Mouse (Mus musculus): ENCODE measurements around the gene Il31.
A peak's percentile ranks its signal among the peaks of the same experiment; 100 is the strongest.

Gene Il31

DNA sequence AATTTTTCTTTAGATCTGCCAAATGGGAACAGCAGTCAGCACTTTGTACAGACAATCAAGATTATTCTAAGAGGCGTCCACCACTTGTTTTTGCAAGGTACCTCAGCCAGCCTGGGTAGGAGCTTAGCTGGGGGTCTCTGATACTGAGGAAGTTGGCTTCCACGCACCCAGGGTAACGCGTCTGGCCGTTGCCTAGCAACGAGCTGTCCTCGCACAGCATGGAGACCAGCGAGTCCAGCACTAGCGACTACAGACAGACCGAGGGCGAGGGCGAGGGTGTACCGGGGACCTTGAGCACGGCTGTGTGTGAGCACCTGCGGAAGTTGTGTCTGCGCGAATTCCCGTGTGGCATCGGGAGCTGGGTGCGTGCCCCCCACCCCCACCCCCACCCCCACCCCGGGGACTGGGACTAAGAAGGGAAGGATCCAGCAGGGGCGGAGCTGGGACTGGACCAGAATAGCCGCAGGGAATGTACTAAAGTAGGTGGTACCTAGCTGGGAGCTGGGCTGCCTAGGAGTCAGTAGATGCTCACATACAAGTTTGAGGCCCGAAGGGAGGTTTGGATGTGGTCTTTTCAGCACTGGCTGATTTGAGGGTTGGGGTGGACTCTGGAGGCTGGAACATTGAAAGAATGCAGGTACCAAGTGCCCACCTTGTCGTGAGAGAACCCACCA is at the start of gene Il31, which contains the start of gene Lrrc43:
TSS of gene Il31 (minus strand) at position 378 of the 674 bp plus-strand sequence.
TSS of gene Lrrc43 (plus strand) at position 194 of the 674 bp plus-strand sequence.
- DNase-seq = peak; percentile 90

DNA sequence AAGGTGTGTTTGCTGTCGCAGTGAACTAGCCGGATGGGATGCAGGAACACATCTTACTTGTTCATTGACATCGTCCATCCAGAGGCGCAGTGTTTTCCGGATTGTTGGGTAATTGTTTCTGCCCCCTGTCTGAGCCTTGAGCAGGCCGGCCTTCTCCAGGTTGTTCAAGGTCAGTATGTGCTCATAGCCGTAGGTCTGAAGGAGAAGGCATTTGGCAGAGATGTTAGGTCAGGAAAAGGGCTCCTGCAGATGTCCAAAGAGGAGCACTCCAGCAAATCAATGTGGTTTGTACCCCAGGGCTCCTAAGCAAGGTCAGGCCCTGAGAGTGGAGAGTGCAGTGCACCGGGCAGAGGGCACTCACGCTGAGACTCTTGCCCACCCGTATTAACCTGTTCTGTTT is 44.5 kb upstream of the Il31 start:
- DNase-seq = peak; percentile 75

DNA sequence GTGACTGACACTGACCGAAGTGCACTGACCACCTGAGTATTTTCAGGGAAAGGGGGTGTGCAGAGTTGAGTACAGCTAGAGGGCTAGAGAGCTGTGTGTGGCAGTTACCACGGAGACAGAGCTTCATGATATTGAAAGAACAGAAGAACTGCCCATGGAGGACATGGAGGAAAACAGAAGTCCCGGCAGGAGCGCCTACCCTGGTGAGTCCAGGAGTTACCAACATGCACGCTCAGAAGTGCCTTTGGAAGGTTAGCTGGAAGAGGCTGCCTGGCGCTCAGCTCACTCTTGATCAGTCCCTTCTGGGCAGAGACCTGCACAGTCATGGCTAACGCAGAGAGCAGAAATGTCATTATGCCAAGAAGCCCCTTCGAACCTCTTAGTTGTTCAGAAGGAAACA is 40.8 kb upstream of the Il31 start:
- peak; percentile 79 for DNase-seq

DNA sequence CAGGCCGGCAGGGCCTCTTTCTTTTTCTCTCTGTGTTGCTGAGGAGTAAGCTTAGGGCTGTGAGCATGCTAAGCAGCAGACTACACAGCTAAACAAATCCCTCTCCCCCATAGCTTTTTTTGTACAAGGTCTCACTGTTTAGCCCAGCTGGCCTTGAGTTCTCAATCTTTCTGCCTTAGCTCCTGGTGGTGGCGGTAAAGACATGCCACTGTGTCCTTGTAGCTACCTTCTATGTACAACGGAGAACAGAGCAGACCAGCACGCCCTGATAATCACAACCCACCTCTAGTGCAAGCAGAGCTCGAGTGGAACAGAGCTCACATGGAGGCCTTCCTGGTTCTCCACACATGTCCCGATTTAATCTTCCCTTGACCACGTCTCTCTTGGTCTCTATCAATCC is 39.4 kb upstream of the Il31 start:
- peak; percentile 84 for DNase-seq

DNA sequence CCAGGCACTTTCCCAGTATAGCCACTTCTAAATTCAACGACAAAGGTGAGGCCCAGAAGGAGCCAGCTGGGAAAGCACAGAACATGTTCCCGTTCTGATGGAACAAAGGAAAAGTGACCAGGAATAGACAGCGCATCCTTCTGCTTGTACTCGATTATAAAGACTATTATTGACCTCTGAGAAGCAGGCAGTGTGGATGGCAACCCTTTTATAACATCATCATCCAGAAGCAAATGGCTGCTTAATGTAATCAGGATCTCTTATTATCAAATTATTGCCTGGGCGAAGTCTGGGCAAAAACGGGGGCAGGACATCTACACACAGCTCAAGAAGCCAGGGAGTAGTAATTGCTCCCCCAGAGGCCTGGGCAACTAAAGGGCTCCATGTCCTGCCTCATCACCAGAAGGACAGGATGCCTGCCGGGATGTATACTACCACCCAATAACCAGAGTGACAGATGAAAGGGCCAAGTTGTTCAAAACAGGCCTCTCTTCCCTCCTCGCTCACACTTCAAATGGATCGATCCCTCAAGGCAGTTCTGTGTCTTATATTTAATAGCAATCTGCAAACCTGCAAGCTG is 36.7 kb upstream of the Il31 start:
- DNase-seq = peak; percentile 71

DNA sequence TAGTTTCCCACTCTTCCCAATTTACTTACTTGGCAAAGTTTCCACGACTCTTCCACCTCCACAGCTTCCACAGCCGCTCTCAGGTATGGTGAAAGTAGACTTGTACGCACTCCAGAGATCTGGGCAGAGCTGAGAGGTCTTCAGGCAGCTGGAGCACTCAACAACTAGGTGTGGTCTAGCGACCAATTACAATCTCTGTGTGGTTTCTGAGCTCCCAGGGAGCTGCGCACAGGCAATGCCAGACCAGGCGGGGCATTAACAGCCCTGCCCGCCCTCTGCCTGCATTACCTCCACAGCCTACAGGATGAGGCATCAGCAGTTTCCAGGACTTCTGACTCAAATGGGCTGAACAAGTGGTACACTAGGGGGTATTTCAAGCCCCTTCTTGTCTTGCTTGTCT is 36.0 kb upstream of the Il31 start, which contains the start of gene Gm49027:
TSS of gene Gm49027 (minus strand) at position 208 of the 400 bp plus-strand sequence.
- DNase-seq = peak; percentile 85

DNA sequence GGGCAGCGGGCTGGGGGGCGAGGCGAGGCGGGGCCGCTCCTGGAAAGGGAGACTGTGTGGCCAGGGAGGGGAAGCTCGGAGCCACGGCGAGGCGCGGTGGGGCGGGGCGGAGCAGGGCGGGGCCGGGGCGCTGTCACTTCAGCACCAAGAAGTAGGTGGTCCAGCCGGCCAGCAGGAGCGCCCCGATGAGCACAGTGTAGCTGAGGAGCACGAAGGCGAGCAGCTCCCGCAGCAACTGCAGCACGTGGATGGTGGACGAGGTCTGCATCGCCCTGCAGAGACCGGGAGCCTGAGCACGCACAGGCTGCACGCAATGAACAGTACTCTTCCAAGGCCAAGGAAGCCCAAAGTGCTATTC is 35.1 kb upstream of the Il31 start:
- DNase-seq = no peak

DNA sequence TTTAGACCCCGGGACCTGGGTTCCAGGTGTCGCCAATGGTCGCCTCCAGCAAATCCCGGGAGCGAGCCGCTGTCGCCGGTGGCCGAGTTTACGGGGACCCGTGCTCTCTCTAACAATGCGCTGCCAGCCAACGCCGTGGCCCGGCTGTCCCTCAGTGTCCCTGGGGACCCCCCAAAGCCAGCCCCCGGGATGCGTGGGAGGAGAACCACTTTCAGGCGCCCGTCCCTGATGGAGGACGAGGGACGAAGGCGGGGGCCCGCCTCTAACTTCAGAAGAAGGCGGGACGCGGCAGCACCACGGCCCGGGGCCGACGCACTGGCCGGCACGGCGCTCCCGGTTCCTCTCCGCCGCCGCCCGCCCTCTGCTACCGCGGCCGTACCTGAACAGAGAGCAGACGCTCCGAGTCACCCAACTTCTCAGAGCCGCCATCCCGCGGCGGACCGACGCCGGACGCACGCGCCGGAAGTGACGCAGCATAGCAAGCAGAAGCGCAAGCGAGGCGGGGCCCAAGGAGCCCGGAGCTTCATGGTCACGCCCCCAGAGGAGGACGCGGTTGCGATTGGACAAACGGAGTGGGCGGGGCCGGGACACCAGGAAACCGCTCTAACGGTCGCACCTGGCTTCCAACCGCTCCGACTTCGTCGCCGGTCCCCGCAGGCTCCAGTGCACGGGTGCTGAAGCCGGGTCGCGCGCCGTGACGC is 34.6 kb upstream of the Il31 start, which contains the start of gene Diablo:
TSS of gene Diablo (minus strand) at position 485 of the 701 bp plus-strand sequence.
- peak; percentile 100 for DNase-seq

DNA sequence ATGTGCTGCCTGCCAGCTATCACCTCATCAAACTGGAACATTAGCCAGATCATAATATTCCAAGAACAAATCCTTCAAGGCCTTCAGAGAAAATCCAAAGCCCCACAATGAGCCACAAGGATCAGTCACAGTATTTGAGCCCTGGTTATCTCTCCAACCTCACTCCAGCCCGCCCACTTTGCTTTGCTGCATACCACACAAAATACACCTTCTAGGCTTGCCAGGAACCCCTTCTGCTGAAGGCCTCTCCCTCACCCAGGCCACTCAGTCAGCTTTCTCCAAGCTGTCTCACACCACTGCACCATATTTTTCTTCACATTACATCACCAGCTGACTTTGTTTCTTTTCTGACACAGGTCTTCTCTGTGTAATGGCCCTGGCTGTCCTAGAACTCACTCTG is 32.9 kb upstream of the Il31 start:
- peak; percentile 66 for DNase-seq

DNA sequence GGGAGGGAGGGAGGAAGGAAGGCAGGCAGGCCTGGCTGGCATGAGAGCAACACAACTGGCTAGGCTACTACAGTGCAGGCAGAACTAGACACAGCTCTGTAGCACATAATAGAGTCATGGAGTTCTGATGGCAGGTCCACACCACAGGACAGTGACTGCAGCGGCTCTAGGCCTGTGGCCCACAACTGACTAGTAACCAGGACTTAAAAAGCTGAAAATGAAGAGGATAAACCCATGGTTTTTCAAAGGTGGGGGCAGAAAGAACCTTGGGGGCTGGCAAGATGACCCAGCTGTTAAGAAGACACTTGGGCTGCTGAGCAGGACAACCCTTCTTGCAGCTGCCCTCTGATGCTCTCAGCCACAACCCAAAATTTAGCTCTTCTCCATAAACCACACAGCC is 32.3 kb upstream of the Il31 start:
- DNase-seq = peak; percentile 71

DNA sequence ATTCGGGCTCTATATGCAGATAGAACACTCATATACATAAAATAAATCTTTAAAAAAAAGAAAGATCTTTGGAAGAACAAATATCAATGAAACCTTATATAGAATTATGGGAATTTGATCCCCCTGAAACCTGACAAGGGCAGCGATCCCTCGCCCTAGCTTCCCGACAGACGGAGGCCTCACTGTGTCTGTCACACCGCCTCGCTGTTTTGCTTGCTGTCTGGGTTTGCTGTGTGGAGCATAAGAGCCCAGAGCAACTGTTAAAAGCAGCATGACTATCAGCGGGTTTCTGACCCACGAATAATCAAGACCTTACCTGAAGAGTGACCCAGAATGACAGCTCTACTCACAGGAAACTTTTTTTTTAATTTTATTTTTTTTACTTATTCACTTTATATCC is 31.4 kb upstream of the Il31 start:
- peak; percentile 52 for DNase-seq

DNA sequence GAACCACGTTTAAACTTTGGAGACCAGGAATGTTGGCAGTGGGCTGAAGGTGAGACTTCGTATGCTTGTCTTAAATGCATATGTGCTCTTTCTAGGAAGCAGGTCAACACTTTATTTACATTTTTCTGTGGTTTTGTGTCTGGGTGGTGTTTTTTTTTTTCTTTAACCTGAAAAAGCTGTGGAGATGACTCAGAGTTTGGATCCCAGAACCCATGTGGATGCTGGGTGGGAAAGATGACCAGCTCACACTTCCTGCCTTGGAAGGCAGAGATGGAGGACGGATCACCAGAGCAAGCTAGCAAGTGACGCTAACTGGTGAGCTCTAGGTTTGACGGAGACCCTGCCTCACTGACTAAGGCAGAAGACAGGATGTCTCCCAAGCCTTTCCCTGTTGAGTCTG is 25.6 kb upstream of the Il31 start:
- no peak for DNase-seq

DNA sequence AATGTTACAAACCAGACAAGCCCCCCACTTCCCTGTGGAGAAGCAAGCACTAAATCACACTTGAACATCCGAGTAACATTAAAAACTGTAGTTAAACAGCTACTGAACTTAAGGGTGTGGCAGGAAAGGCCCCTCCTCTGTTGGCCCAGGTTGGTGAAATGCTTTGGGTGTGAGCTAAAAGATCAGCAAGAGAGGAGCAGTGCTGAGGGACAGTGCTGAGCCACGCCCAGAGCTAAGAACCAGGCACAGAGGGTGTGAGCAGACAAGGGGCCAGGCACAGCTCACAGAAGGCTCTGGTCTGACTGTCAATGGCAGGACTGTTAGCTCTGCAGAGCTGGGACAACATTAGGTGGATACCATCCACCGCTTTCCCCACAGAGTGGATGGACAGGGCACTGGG is 22.8 kb upstream of the Il31 start:
- no peak for DNase-seq

DNA sequence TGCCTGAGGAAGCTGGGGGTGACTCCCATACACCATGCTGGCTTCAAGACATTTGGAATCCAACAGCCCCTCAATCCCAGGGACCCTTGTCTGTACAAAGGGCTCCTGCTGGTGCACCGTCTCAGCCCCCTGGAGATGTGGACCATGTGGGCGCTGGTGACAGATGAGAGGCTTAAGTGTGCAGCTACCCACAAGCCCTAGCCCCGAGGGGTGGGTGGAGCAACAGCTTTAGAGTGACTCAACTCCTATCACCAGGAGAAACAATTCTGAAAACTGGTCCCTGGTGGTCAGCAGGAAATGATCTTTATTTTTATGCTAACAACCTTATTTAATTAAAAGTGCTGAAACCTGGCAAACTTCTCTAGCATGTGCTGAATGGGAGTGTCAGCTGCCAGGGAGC is 22.1 kb upstream of the Il31 start:
- peak; percentile 81 for DNase-seq

DNA sequence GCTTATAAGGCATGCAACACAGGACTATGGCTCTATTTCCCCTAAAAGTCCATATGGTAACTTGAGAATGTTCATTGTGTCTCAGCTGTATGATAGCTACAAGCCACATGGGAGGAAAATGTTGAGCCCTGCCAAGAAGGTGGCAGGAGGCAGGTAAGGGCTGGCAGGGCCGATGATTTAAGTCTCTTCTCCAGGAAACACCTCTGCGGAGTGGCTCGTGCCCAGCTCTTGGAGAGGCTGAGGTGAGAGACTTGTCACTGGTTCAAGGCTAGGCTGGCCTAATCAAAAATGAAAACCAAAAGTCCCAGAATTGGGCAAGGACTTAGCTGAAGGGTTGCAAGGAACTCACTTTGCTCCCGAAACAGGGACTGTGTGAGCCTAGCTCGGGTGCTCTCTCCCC is 20.9 kb upstream of the Il31 start, which contains the start of gene B3gnt4:
TSS of gene B3gnt4 (plus strand) at position 301 of the 400 bp plus-strand sequence.
- DNase-seq = no peak

DNA sequence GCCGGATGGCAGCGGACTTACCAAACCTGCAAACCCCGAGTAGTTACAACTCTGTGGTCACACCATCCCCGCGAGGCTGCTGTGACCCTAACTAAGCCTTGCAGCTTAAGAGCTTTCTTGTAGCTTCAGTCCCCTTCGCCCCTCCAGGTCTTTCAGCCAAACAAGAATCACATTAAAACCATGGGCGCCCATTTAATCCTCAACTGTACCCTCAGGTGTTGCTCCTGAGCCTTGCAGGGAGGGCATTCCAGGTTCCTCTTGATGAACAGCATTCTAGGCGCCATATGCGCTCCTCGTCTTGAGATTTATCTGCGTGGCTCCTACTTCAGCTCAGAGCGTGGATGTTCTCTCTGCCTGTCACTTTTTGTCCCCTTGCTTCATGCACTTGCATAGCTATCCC is 19.6 kb upstream of the Il31 start:
- no peak for DNase-seq

DNA sequence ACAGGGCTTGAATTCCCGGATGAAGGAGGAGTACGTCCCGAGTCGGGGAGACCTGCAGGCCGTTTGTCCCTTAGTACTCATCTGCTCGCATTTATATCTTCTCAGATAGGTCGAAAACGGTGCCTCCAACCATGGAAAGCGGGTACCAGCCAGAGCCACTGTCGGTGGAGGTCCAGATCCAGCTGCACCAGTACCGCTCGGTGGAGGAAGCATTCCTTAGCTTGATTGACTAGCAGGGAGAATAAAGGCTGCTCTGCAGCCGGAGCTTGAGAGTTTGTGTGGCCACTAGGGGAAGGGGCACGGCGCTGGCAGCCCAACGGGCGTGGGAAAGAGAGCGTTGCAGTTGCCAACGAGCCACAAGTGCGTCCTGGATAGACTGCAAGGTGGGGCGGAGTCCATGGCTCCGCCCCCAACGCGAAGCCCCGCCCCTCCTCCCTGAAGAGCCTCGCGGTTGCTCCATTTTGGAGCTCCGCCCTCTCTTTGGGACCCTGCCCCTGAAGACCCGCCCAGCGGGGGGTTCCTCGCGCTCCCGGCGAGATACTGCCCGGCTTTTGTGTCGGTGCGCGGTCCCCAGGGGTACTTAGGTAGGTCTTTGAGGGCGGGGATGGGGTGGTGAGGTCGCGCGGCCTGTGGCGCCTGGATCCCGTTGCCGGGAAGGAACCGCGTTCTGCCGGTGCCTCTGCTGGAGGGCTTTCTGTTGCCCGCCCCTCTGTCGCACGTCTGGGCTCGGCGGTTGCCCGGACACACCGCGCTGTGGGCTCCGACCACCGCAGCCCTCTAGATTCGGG is 18.8 kb upstream of the Il31 start:
- DNase-seq = peak; percentile 97

DNA sequence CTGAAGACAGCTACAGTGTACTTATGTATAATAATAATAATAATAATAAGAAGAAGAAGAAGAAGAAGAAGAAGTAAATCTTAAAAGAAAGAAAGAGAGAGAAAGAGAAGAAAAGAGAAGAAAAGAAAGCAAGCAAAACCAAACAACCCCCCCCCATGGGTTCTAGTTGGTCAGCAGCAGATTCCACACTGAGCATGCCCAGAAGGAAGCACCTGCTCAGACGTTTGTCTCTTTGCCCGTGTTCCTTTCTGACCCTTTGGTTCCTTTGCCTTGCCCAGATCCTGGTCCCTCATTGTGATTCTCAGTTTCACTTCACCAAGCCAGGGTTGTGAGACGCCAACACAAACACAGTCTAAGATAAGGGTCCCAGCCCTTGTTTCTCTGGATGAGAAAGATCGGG is 12.7 kb upstream of the Il31 start:
- DNase-seq = no peak

DNA sequence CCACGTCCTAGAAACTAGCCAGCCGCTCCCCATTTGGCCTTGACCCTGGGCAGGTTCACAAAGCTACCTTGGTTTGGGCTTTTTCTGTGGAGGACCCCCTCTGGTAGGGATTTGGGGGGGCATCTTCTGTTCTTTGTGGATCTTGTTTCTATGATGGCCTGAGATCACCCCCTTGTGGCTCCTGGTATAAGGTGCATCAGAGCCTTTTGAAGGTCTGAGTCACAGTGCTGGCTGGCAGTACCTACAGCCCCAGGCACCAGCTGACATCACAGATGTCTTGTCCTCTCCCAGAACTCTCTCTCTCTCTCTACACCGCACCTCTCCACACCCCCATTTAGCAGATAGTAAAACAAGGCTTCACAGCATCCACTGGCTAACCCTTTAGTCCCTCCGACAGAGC is 10.4 kb upstream of the Il31 start:
- DNase-seq = peak; percentile 92

DNA sequence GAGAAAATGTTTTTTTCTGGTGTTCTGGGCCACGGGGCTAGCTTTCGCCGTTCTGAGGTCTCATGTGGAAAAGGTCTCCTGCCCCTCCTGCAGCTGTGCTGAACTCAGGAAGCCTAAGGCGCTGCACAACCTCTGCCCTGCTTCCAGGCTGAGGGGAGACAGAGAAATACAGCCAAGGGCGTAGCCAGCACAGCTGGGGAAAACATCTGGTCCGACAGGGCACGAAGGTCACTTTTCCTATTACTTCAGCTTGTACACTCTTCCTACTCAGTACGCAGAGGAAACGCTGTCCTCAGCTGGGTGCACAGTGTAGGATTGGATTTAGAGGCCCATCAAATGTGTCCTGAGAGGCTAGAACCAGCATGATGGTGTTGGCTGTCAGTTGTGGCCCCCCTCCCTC is 646 bp upstream of the Il31 start:
- DNase-seq = peak; percentile 98

DNA sequence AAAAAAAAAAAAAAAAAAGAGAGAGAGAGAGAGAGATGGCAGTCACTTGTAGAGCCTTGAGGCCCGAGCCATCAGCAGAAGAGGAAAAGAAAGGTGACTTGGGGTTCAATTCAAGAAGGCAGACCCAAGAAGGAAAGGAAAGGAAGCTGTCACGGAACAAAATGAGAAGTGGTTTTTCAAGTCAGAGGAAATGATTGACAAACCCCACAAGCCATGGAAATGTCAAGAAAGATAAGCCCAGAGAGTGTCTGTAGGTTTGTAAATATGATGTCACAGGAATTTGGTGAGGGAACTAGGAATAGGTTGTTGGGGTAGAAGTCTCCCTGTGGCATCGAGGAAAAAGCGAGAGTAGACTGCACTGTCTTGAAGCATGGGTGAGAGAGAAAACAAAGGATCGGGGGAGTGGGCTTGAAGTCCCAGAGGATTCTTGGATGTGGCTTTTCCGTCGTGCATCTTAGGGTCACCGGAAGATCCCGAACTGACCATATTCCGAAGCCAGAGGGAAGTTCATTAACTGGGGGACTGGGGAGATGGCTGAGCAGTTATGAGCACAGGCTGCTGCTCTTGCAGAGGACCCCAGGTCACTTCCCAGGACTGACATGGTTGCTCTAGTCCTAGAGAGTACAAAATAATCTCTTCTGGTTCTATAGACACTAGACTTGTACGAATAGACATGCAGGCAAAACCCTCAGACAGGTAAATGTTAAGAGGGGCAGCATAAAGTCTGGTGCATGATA is 1.5 kb downstream of the Il31 start:
- DNase-seq = peak; percentile 75

DNA sequence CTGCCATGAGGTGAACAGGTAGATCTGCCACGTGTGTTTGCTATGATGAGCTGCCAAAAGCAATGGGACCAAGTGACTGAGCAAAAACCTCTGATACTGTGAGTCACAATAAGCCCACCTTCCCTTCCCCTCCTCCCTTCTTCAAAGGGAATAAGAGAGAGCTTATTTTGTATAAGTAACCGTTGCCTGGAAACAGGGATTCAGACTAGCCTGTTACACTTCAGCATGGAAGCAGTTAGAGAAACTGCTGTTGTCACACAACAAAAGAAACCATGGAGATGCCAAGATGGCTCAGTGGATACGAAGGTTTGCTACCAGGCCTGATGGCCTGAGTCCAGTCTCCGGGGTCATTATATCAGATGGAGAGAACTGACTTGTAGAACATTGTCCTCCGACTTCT is 15.5 kb downstream of the Il31 start:
- DNase-seq = no peak

All from heart, adult 11 months (tissue).